Mouse (Mus musculus) testis, postnatal 14 days (tissue): ENCODE measurements at regions not wholly inside any gene's neighbourhood (a gene's known extent, or its start where the extent isn't known, plus 50 kb on each side); places are given as distances from the start of the nearest gene placed in this dataset.
A peak's percentile ranks its signal among the peaks of the same experiment; 100 is the strongest.
"Not testable (repeated sequence)": the region's sequence is repeated elsewhere in the genome, so short reads cannot be mapped to it uniquely, and the experiment has no call there.

Experiments used
- DNase-seq: peaks from one replicate; pipeline ENCODE4 v3.0.0; 2021; ENCODE audit warnings: low spot score

DNA sequence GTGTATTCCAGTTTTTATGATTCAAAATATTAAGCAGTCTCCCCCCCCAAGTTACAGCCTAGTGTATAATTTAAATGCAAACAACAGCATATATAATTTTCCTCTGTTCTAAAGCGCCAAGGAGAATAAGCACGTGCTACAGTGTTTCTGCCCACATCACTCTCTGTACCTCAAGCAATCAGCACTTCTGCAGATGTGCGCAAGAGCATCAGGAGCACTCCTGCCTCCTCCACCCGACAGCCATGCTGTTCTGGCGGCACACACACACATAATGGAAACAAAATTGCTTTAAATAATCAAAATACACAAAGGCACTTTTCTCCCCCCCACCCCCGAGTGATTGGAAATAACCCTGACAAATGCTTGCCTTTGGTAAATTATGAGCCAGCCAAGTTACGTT is 78.5 kb upstream of the Adgrl2 start:
- DNase-seq = peak; percentile 52

DNA sequence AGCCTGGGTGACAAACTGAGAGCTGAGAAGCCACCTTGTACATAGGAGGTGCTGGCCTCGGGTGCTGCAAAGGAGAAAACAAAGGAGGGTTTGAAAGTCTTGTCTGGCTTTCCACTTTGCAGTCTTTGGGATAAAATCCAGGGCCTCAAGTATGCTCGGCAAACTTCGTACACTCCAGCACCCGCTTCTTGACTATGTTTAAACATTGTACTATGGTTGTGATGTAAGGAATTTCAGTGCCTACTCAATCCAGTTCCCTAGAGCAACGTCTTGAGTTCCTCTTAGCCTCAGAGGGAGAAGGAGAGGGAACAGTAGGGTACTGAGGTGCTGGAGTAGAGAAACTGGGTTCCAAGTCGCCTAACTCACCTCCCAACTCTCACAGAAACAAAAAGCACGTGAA is 77.4 kb upstream of the Adgrl2 start:
- DNase-seq = no peak

DNA sequence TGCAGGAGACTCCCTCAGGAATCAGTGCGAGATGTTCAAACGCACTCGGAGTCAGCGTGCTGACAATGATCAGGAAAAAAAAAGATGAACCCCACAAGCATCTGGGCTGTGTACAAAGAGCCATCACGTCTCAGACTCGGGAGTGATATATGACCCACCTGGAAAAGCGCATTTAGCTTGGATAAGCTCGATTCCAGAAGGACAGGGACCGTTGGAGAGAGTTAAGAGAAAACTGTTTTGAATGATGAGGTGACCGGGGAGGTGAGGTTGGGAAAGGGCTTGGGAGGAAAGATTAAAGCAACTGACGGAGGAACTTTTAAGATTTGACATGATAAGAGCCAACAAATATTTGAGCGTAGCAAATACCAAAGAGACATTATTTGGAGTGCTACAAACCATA is 64.7 kb upstream of the Adgrl2 start:
- no peak for DNase-seq

DNA sequence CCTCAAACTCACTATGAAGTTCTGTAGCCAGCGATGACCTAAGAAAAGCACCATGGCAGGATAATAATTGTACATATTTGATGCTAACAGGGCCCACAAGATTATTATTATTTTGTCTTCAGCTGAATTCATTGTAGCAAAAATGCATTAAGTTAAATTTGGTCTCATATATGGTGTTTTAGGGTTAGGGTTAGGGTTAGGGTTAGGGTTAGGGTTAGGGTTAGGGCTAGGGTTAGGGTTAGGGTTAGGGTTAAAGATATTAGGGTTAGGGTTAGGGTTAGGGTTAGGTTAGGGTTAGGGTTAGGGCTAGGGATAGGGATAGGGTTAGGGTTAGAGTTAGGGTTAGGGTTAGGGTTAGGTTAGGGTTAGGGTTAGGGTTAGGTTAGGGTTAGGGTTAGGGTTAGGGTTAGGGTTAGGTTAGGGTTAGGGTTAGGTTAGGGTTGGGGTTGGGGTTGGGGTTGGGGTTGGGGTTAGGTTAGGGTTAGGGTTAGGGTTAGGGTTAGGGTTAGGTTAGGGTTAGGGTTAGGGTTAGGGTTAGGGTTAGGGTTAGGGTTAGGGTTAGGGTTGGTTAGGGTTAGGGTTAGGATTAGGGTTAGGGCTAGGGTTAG is 62.0 kb upstream of the Adgrl2 start:
- DNase-seq = not testable (repeated sequence)

DNA sequence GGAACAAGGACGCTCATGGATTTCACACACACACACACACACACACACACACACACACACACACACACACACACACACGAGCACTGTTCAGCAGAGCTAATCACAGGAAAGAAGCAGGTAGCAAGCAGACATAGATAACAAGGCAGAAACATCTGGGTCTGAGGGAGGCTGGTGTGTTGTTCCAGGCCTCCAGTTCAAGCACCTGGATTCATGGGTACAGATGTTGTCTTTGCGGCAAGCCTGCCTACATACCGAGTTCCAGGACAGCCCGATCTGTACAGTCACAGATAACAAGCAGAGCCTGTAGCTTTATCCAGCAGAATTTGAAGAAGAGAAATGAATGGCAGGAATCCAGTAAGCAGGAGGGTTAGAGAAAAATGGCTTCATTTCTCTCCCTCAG is 55.0 kb upstream of the Adgrl2 start:
- no peak for DNase-seq

DNA sequence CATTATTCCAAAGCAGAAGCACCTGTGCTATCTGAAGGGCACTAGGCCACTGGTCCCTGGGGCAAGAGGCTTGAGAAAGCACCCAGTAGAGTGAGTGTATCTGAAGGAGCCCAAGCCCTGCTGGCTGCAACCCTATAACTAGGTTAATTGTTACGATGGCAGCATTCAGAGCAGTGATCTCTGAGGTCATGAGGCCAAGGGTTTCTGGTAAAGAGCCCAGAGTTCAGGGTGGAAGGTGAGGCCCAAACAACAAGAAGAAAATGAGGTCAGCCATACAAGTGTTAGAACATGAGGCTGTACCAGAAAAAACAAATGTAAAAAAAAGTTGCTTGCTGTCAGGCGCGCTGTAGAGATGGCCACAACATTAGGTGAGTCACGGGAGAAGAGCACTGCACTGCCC is 53.5 kb upstream of the Adgrl2 start:
- DNase-seq = no peak

DNA sequence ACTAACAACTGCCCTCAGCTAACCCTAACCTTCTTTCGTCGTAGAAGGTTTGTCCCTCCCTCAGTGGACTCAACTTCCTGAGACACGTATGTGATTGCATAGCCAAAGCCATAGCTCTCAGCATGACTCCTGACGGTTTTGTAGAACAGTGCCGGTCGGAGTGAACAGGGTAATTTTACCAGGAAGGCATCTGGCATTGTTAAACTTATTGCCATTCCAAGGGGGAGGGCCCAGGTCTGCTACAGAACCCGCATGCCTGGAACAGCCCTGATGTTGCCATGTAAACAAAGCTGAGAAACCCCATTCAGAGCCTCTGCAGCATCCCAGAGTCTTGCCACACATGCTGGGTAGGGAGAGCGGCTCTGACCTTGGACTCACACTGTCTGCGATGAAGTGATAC is 52.2 kb upstream of the Adgrl2 start:
- no peak for DNase-seq

DNA sequence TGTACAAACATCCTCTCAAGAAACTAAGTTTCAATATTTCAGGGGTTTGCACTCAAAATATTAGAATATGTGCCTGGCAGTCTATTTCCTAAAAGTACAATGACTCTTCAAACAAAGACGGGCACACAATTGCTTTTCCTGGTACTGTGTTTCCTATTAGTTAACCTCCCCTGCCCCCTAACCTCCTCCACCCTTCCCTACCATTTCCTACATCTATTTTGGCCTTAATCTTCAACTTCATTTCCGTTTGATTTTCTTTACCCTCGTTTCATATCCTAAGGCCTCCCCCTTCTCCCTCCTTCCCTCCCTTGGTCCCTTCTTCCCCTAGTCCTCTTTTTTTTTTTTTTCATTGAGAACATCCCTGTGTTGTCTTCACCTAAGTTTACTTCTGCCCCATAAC is 50.8 kb upstream of the Adgrl2 start:
- no peak for DNase-seq
